9 mouse cellular contexts compared by ENCODE assay signal in genomic region chr15:80011194-80011593, GRCm38 (mm10). TPM values are rescaled to one million over a fixed set of nuclear protein-coding genes. Genes with fewer than 3 reads are reported as not detected.
A peak's percentile ranks its signal among the peaks of the same experiment; 100 is the strongest.
DNase-seq lines count a peak whose midpoint lies in the region; ATAC-seq and TF ChIP-seq lines count a peak whose summit lies in the region.
"Had no signal": no experiment of that assay in that cellular context is flagged by ENCODE, and none has a peak within 500 bp of the region (broad histone marks: within the 10 kb centered on the region; RNA-seq: fewer than 3 reads in every experiment).

No protein-coding gene starts in this region.

- H3K9ac ChIP-seq in forebrain, embryonic 11.5 days (ENCODE audit: low read length) = no peak overlapping the region
- H3K9ac ChIP-seq in intestine, postnatal 0 days (ENCODE audit: low read depth, low read length) = peak overlapping the region; percentile 7; the same call in 1 of the 2 replicates

- H3ac ChIP-seq in myocyte (ENCODE audit: control insufficient read depth, insufficient read length) = no peak overlapping the region

- no peaks in the 10 kb centered on the region for H3K9me3 ChIP-seq in forebrain, embryonic 10.5 days
- no peaks in the 10 kb centered on the region for H3K9me3 ChIP-seq in forebrain, embryonic 11.5 days (ENCODE audit: control insufficient read depth, low read length)
- no peaks in the 10 kb centered on the region for H3K9me3 ChIP-seq in intestine, postnatal 0 days (ENCODE audit: control insufficient read depth)

- H3K4me1 ChIP-seq in forebrain, embryonic 10.5 days = peaks cover 51% of the 10 kb centered on the region
- H3K4me1 ChIP-seq in forebrain, embryonic 11.5 days (replicated peaks; ENCODE audit: control insufficient read depth, insufficient read depth, low read length) = peaks cover 24% of the 10 kb centered on the region
- H3K4me1 ChIP-seq in lung, adult 2 months (ENCODE audit: control insufficient read depth, insufficient read depth, low read length) = peaks cover 12% of the 10 kb centered on the region
- H3K4me1 ChIP-seq in intestine, postnatal 0 days (replicated peaks; ENCODE audit: control insufficient read depth, insufficient read depth, low read length) = 0 out of 2 replicates have a peak, but pooled peaks cover 2% of the 10 kb centered on the region

- no peak overlapping the region for H3K4me2 ChIP-seq in forebrain, embryonic 11.5 days (ENCODE audit: low read depth, low read length, severe bottlenecking)
- peak overlapping the region; percentile 95 for H3K4me2 ChIP-seq in intestine, postnatal 0 days (replicated peaks; ENCODE audit: low read depth)
- peak overlapping the region; percentile 93 for H3K4me2 ChIP-seq in myocyte (ENCODE audit: low read depth)

- H3K27me3 ChIP-seq in forebrain, embryonic 10.5 days (ENCODE audit: poor library complexity, severe bottlenecking) = peaks cover 69% of the 10 kb centered on the region
- H3K27me3 ChIP-seq in forebrain, embryonic 11.5 days (ENCODE audit: control insufficient read depth, insufficient read depth, low read length) = peaks cover 56% of the 10 kb centered on the region
- H3K27me3 ChIP-seq in intestine, postnatal 0 days (replicated peaks; ENCODE audit: control insufficient read depth, insufficient read depth, low read length) = no peaks in the 10 kb centered on the region
- H3K27me3 ChIP-seq in myocyte (ENCODE audit: control insufficient read depth, insufficient read depth, insufficient read length) = no peaks in the 10 kb centered on the region

- H3K4me3 ChIP-seq in forebrain, embryonic 10.5 days = peak overlapping the region; percentile 74
- H3K4me3 ChIP-seq in forebrain, embryonic 11.5 days (ENCODE audit: low read depth, low read length) = no peak overlapping the region
- peak overlapping the region; percentile 75 for H3K4me3 ChIP-seq in lung, adult 2 months (replicated peaks; ENCODE audit: extremely low read depth, low read depth, low read length)
- H3K4me3 ChIP-seq in intestine, postnatal 0 days (ENCODE audit: low read depth, low read length) = peak overlapping the region; percentile 87
- peak overlapping the region; percentile 92 for H3K4me3 ChIP-seq in myocyte

- ATAC-seq in forebrain, embryonic 11.5 days (replicated peaks; ENCODE audit: low FRiP score) = no peak
- ATAC-seq in intestine, postnatal 0 days = no peak

- no peak for DNase-seq in forebrain, embryonic 10.5 days (ENCODE audit: extremely low spot score, low spot score)
- no peak for DNase-seq in forebrain, embryonic 11.5 days (ENCODE audit: low spot score)
- no peak for DNase-seq in lung, adult 2 months
- DNase-seq in lung, postnatal 25 days (ENCODE audit: low spot score) = no peak
- DNase-seq in spleen, postnatal 4 days (ENCODE audit: low spot score in 2 of 2) = no peak
- no peak for DNase-seq in thymus, postnatal 4 days
- DNase-seq: gastrocnemius, postnatal 36 days had no signal

- TF ChIP-seq CTCF in lung, adult 2 months (IDR thresholded peaks at IDR 0.05; ENCODE audit: insufficient read depth, low read length) = no peak
- no peak for TF ChIP-seq CTCF in intestine, postnatal 0 days (IDR thresholded peaks at IDR 0.05; ENCODE audit: low read depth)

- no peak overlapping the region for H3K27ac ChIP-seq in forebrain, embryonic 10.5 days
- no peak overlapping the region for H3K27ac ChIP-seq in forebrain, embryonic 11.5 days (ENCODE audit: low read depth, low read length)
- peak overlapping the region; percentile 57 for H3K27ac ChIP-seq in intestine, postnatal 0 days (ENCODE audit: low read depth, low read length)

- no peak for TF ChIP-seq POLR2A in lung, adult 2 months (IDR thresholded peaks at IDR 0.05; ENCODE audit: borderline replicate concordance, extremely low read depth, low read depth, low read length)
- TF ChIP-seq POLR2A in myocyte (IDR thresholded peaks at IDR 0.05; ENCODE audit: insufficient read length, low read depth) = no peak

- H3K79me2 ChIP-seq in myocyte (ENCODE audit: control insufficient read depth, insufficient read depth) = peaks cover 65% of the 10 kb centered on the region

- no peaks in the 10 kb centered on the region for H3K36me3 ChIP-seq in forebrain, embryonic 10.5 days (replicated peaks)
- no peaks in the 10 kb centered on the region for H3K36me3 ChIP-seq in forebrain, embryonic 11.5 days (ENCODE audit: control insufficient read depth, insufficient read depth, low read length)
- no peaks in the 10 kb centered on the region; the same call in 1 of the 2 replicates for H3K36me3 ChIP-seq in intestine, postnatal 0 days (ENCODE audit: control insufficient read depth, insufficient read depth)
- no peaks in the 10 kb centered on the region for H3K36me3 ChIP-seq in myocyte (ENCODE audit: control insufficient read depth, insufficient read depth)

- WGBS in forebrain, embryonic 10.5 days = 49% methylated on average over 6 of the region's 6 CpGs
- WGBS in forebrain, embryonic 11.5 days = 46% methylated on average over 6 of the region's 6 CpGs
- WGBS in lung, adult 2 months = 30% methylated on average over 6 of the region's 6 CpGs
- 26% methylated on average over 6 of the region's 6 CpGs for WGBS in intestine, postnatal 0 days

TF ChIP-seq in myocyte, 11 proteins besides CTCF, POLR2A, EP300 and RAD21:
- no peak for TF ChIP-seq REST (IDR thresholded peaks at IDR 0.05; ENCODE audit: insufficient read depth, insufficient read length)
- no peak for TF ChIP-seq SRF (IDR thresholded peaks at IDR 0.05; ENCODE audit: control insufficient read depth, insufficient read length, low read depth)
- no peak for TF ChIP-seq POLR2AphosphoS2 (IDR thresholded peaks at IDR 0.05; ENCODE audit: insufficient read length, low read depth)
- TF ChIP-seq E2F4 (IDR thresholded peaks at IDR 0.05; ENCODE audit: insufficient read depth) = no peak
- TF ChIP-seq TCF12 (IDR thresholded peaks at IDR 0.05; ENCODE audit: insufficient read depth, poor library complexity, severe bottlenecking) = no peak
- TF ChIP-seq USF1 (IDR thresholded peaks at IDR 0.05; ENCODE audit: low read depth) = no peak
- no peak for TF ChIP-seq CEBPB (IDR thresholded peaks at IDR 0.05; ENCODE audit: insufficient read depth, poor library complexity, severe bottlenecking)
- no peak for TF ChIP-seq MYOG (IDR thresholded peaks at IDR 0.05; ENCODE audit: control insufficient read depth in 1 of 3, insufficient read depth in 1 of 3, insufficient read length in 2 of 3, low read depth in 2 of 3)
- no peak for TF ChIP-seq MAX (IDR thresholded peaks at IDR 0.05; ENCODE audit: low read depth)
- no peak for TF ChIP-seq TCF3 (IDR thresholded peaks at IDR 0.05; ENCODE audit: insufficient read length, low read depth)
- TF ChIP-seq MYOD1 (IDR thresholded peaks at IDR 0.05; ENCODE audit: control insufficient read depth in 1 of 3, insufficient read length in 2 of 3, low read depth in 2 of 3) = no peak

RNA-seq across cellular contexts. Expression of gene Pdgfb, which starts 3.6 kb away (rescaled TPM):
- polyA plus RNA-seq in forebrain, embryonic 10.5 days (2016; fragmentation: Nextera tagmentation; extraction: Ambion mirVana) = 1.8 TPM in 2 replicates
- 2.8 and 2.9 TPM in 2 replicates for polyA plus RNA-seq in forebrain, embryonic 11.5 days (2014; fragmentation: Nextera tagmentation; extraction: Ambion mirVana)
- polyA plus RNA-seq in lung, adult 2 months (2012; rRNA removed) = 138 and 155 TPM in 2 replicates
- polyA plus RNA-seq in intestine, postnatal 0 days (2015; fragmentation: Nextera tagmentation; extraction: Ambion mirVana) = 6.9 and 7.1 TPM in 2 replicates
- 21.7 TPM for polyA plus RNA-seq in myocyte (2012; fragmentation: generic; extraction: Trizol)

RNA-seq across cellular contexts. Expression of gene Cbx7, which starts 40.3 kb away (rescaled TPM):
- polyA plus RNA-seq in forebrain, embryonic 10.5 days (2016; fragmentation: Nextera tagmentation; extraction: Ambion mirVana) = 2.8 and 3.9 TPM in 2 replicates
- 2.5 and 3.3 TPM in 2 replicates for polyA plus RNA-seq in forebrain, embryonic 11.5 days (2014; fragmentation: Nextera tagmentation; extraction: Ambion mirVana)
- 72.5 and 75.9 TPM in 2 replicates for polyA plus RNA-seq in lung, adult 2 months (2012; rRNA removed)
- 2.5 and 3.8 TPM in 2 replicates for polyA plus RNA-seq in intestine, postnatal 0 days (2015; fragmentation: Nextera tagmentation; extraction: Ambion mirVana)
- polyA plus RNA-seq in myocyte (2012; fragmentation: generic; extraction: Trizol) = 4.7 TPM

Comparison
In these comparisons a context has a peak if more than half of its experiments do, and no peak if none do; other contexts are left out.
1. RNA of gene Cbx7, which starts 40.3 kb away (polyA plus RNA-seq): 72.5 to 75.9 TPM in lung, adult 2 months; 4.7 TPM in myocyte (single experiment), 2.5 to 3.3 TPM in forebrain, embryonic 11.5 days, 2.8 to 3.9 TPM in forebrain, embryonic 10.5 days and 2.5 to 3.8 TPM in intestine, postnatal 0 days; every median in the first group is over 10 times any median in the second.